Mouse (Mus musculus) bone marrow macrophage, adult 2 months (primary cell): ENCODE data around the gene Foxl1.

Experiments used
- CTCF ChIP-seq: IDR thresholded peaks from 2 replicates; pipeline ENCODE4 v1.5.1; 2012; ENCODE audit warnings: low read depth, mild to moderate bottlenecking, low read length, moderate library complexity
- POLR2A ChIP-seq: IDR thresholded peaks from 2 replicates; pipeline ENCODE4 v1.6.1; 2012; ENCODE audit warnings: mild to moderate bottlenecking, low read depth, low read length, borderline replicate concordance

DNA sequence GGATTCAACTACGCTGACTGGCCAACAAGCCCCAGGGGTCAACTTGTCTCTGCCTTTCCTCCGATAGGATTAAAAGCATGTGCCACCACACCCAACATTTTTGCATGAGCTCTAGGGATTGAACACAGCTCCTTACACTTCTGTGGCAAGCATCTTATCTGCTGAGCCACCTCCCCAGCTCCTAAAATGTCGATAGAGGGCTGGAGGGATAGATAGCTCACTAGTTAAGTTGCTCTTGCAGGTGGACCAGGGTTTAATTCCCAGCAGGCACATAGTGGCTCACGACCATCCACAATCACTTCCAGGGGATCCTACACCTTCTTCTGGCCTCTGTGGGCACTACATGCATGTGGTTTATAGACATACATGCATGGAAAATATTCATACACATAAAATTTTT is 34.7 kb downstream of the Foxl1 start:
- TF ChIP-seq CTCF (no peak), POLR2A (no peak)
